Comparison of ENCODE assay signal across 18 mouse cellular contexts in the genomic region with DNA sequence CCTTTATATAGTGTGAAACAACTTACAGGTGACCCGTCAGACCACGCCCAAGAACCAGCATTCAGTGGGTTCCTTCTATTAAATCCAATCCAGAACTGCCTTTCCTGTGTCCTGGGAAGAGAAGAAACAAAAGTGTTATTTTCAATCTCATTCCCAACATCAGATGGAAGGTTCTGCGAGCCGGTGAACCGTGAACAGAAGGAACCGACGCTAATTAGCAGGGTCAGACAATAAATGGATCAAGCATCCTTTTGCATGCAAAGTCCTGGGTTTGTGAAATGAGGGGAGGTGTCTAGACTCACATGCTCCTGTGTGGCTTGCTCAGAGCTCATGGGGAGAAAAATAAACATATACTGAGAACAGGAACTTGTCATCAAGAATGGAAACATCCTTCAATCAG.
"Had no signal": no experiment of that assay in that cellular context is flagged by ENCODE, and none has a peak within 500 bp of the region (broad histone marks: within the 10 kb centered on the region; RNA-seq: fewer than 3 reads in every experiment).

No protein-coding gene starts in this region.

- H3K27me3 ChIP-seq: midbrain, embryonic 12.5 days; neural tube, embryonic 13.5 days; neural tube, embryonic 15.5 days had no signal

- H3K4me1 ChIP-seq: midbrain, embryonic 12.5 days; neural tube, embryonic 13.5 days; neural tube, embryonic 15.5 days had no signal

- DNase-seq: lung, adult 18-20 months; lung, embryonic 14.5 days; lung, postnatal 10 days; lung, postnatal 4 days; midbrain, embryonic 14.5 days; right cerebral cortex, adult 18-20 months; right cerebral cortex, postnatal 25 days; right cerebral cortex, postnatal 4 days; spleen, adult 18-20 months; thymus, adult 2 months; thymus, postnatal 25 days; thymus, postnatal 4 days had no signal

- H3K9me3 ChIP-seq: midbrain, embryonic 10.5 days; midbrain, embryonic 12.5 days; neural tube, embryonic 13.5 days; neural tube, embryonic 15.5 days had no signal

- H3K4me3 ChIP-seq: midbrain, embryonic 10.5 days; midbrain, embryonic 12.5 days; myocyte; neural tube, embryonic 13.5 days; neural tube, embryonic 15.5 days had no signal

- ATAC-seq: midbrain, embryonic 16.5 days had no signal

- H3K27ac ChIP-seq: midbrain, embryonic 10.5 days; midbrain, embryonic 12.5 days; neural tube, embryonic 13.5 days; neural tube, embryonic 15.5 days had no signal

- H3K9ac ChIP-seq: lung, embryonic 14.5 days; midbrain, embryonic 12.5 days; neural tube, embryonic 13.5 days; neural tube, embryonic 15.5 days had no signal

- H3K4me2 ChIP-seq: lung, embryonic 14.5 days; midbrain, embryonic 12.5 days; neural tube, embryonic 13.5 days; neural tube, embryonic 15.5 days had no signal

- H3K36me3 ChIP-seq: midbrain, embryonic 10.5 days; midbrain, embryonic 12.5 days; neural tube, embryonic 13.5 days; neural tube, embryonic 15.5 days had no signal
